ENCODE assay signal across 42 mouse cellular contexts in genomic region chr3:53792541-53792940, GRCm38 (mm10). TPM values are rescaled to one million over a fixed set of nuclear protein-coding genes. Genes with fewer than 3 reads are reported as not detected.
"Had no signal": no experiment of that assay in that cellular context is flagged by ENCODE, and none has a peak within 500 bp of the region (broad histone marks: within the 10 kb centered on the region; RNA-seq: fewer than 3 reads in every experiment).

No protein-coding gene starts in this region.

- H3K9ac ChIP-seq: forebrain, embryonic 15.5 days; forebrain, postnatal 0 days; hindbrain, embryonic 12.5 days; hindbrain, embryonic 15.5 days; kidney, embryonic 15.5 days; limb, embryonic 13.5 days; limb, embryonic 15.5 days; liver, embryonic 12.5 days; liver, embryonic 14.5 days had no signal

- H3K4me2 ChIP-seq: forebrain, embryonic 15.5 days; heart, embryonic 11.5 days; hindbrain, embryonic 12.5 days; hindbrain, embryonic 15.5 days; kidney, embryonic 15.5 days; limb, embryonic 13.5 days; limb, embryonic 15.5 days; liver, embryonic 12.5 days had no signal

- ATAC-seq: forebrain, embryonic 15.5 days; forebrain, postnatal 0 days; hindbrain, postnatal 0 days; intestine, embryonic 16.5 days; liver, embryonic 12.5 days had no signal

- H3K27me3 ChIP-seq: forebrain, embryonic 15.5 days; hindbrain, embryonic 12.5 days; hindbrain, embryonic 15.5 days; kidney, embryonic 15.5 days; limb, embryonic 13.5 days; limb, embryonic 15.5 days; liver, embryonic 12.5 days had no signal

- DNase-seq: forebrain, postnatal 0 days; heart, adult 2 months; heart, postnatal 10 days; heart, postnatal 4 days; kidney, adult 11 months; kidney, adult 2 months; kidney, adult 9 months; kidney, postnatal 14 days; kidney, postnatal 36 days; layer of hippocampus, adult 9-11 months; layer of hippocampus, postnatal 36 days; left cerebral cortex, postnatal 4 days had no signal

- H3K27ac ChIP-seq: forebrain, embryonic 15.5 days; heart, adult 2 months; hindbrain, embryonic 10.5 days; hindbrain, embryonic 12.5 days; hindbrain, embryonic 15.5 days; hindbrain, postnatal 0 days; kidney, embryonic 15.5 days; kidney, postnatal 0 days; limb, embryonic 13.5 days; limb, embryonic 15.5 days; liver, embryonic 12.5 days; liver, embryonic 14.5 days had no signal

- H3K4me3 ChIP-seq: forebrain, embryonic 15.5 days; heart, adult 2 months; hindbrain, embryonic 10.5 days; hindbrain, embryonic 12.5 days; hindbrain, embryonic 15.5 days; kidney, embryonic 15.5 days; limb, embryonic 13.5 days; limb, embryonic 15.5 days; liver, embryonic 12.5 days had no signal

- H3K9me3 ChIP-seq: forebrain, embryonic 15.5 days; hindbrain, embryonic 10.5 days; hindbrain, embryonic 12.5 days; hindbrain, embryonic 15.5 days; kidney, embryonic 15.5 days; limb, embryonic 13.5 days; limb, embryonic 15.5 days; liver, embryonic 12.5 days had no signal

- H3K36me3 ChIP-seq: forebrain, embryonic 15.5 days; hindbrain, embryonic 10.5 days; hindbrain, embryonic 12.5 days; hindbrain, embryonic 15.5 days; kidney, embryonic 15.5 days; limb, embryonic 13.5 days; limb, embryonic 15.5 days; liver, embryonic 12.5 days had no signal

- H3K4me1 ChIP-seq: forebrain, embryonic 15.5 days; hindbrain, embryonic 10.5 days; hindbrain, embryonic 12.5 days; hindbrain, embryonic 15.5 days; kidney, embryonic 15.5 days; limb, embryonic 13.5 days; limb, embryonic 15.5 days; liver, embryonic 12.5 days had no signal

RNA-seq across cellular contexts. Expression of gene Gm10985, which starts 52.3 kb away (rescaled TPM):
- total RNA-seq: forebrain, postnatal 0 days; gastrocnemius, postnatal 36 days; granulocyte monocyte progenitor cell, adult 5-6 weeks; heart, adult 2 months; heart, postnatal 10 days; heart, postnatal 25 days; heart, postnatal 4 days; hindbrain, postnatal 0 days; layer of hippocampus, adult 18-20 months; layer of hippocampus, adult 8-10 months; layer of hippocampus, postnatal 14 days; layer of hippocampus, postnatal 36 days; left cerebral cortex, adult 18-20 months; left cerebral cortex, adult 8-10 months; left cerebral cortex, postnatal 10 days; left cerebral cortex, postnatal 25 days; left cerebral cortex, postnatal 4 days; liver, adult 2 months had no signal
- polyA plus RNA-seq: forebrain, embryonic 15.5 days; forebrain, postnatal 0 days; heart, adult 2 months; heart, embryonic 11.5 days; heart, embryonic 14.5 days; heart, embryonic 16.5 days; hindbrain, embryonic 10.5 days; hindbrain, embryonic 12.5 days; hindbrain, embryonic 15.5 days; hindbrain, postnatal 0 days; intestine, embryonic 14.5 days; intestine, embryonic 16.5 days; kidney, adult 2 months; kidney, embryonic 15.5 days; kidney, postnatal 0 days; large intestine, adult 2 months; limb, embryonic 11.5 days; limb, embryonic 13.5 days; limb, embryonic 15.5 days; liver, adult 2 months; liver, embryonic 12.5 days; liver, embryonic 14.5 days; liver, embryonic 16.5 days had no signal
